Mouse (Mus musculus) heart, adult 2 months (tissue): ENCODE measurements around the gene Gm6676. TPM values are rescaled to one million over a fixed set of nuclear protein-coding genes. Genes with fewer than 3 reads are reported as not detected.
"Not testable (repeated sequence)": the region's sequence is repeated elsewhere in the genome, so short reads cannot be mapped to it uniquely, and the experiment has no call there.

Source experiments
- DNase-seq, 2 experiments: peaks; one replicate each; pipeline ENCODE4 v3.0.0; 2021
- H3K27ac ChIP-seq: fragments of 200-600 bp; 2 replicates; pipeline ENCODE4 v1.8.1; 2022
- H3K27me3 ChIP-seq: fragments of 200-500 bp; 2 replicates; pipeline ENCODE4 v1.6.1; 2012; ENCODE audit warnings: mild to moderate bottlenecking, low read length, inconsistent platforms, mixed read lengths; ENCODE audit not compliant: control insufficient read depth, insufficient read depth
- H3K36me3 ChIP-seq: fragments of 200-500 bp; 2 replicates; pipeline ENCODE4 v1.6.1; 2012; ENCODE audit warnings: low read length, inconsistent platforms; ENCODE audit not compliant: control insufficient read depth, insufficient read depth
- H3K4me1 ChIP-seq: fragments of 200-500 bp; 2 replicates; pipeline ENCODE4 v1.6.1; 2011; ENCODE audit warnings: low read length; ENCODE audit not compliant: control insufficient read depth, insufficient read depth
- H3K4me3 ChIP-seq: fragments of 200-600 bp; 2 replicates; pipeline ENCODE4 v1.8.1; 2022
- H3K79me2 ChIP-seq: fragments of 200-500 bp; replicated peaks from 2 replicates; pipeline ENCODE4 v1.6.1; 2012; ENCODE audit warnings: mild to moderate bottlenecking, inconsistent platforms, low read length, moderate library complexity, mixed read lengths; ENCODE audit not compliant: control insufficient read depth, insufficient read depth
- H3K9ac ChIP-seq: fragments of 200-500 bp; 2 replicates; pipeline ENCODE4 v1.6.1; 2012; ENCODE audit warnings: low read depth, mild to moderate bottlenecking, control low read depth, inconsistent platforms, low read length, mixed read lengths
- WGBS: fragments of 180-500 bp; shearing (Covaris S2); methylation state at CpG from one replicate; pipeline ENCODE4 v1.1.7; 2018; 5-methylcytosine and 5-hydroxymethylcytosine counted together
- intact Hi-C: fragments of 180-260 bp; cut with DNase I; formaldehyde crosslinking; loops from one replicate; pipeline ENCODE4 v1.15.1; 2025
- long read RNA-seq: library from polyadenylated mRNA; stranded (forward); transcript quantifications from one replicate; pipeline ENCODE4 v2.0.0, GENCODE M21; 2021
- polyA plus RNA-seq: library from polyadenylated mRNA; depleted of rRNA; stranded (reverse); fragments of >200 nt; gene quantifications from 2 replicates; pipeline ENCODE4 v1.2.3, GENCODE M21; 2012; rRNA removed
- total RNA-seq, 2 experiments: library from RNA; stranded (reverse); gene quantifications; 2 replicates each; pipeline ENCODE4 v1.2.3; 2021

The Gm6676 gene
- not detected for total RNA-seq
- polyA plus RNA-seq: not detected in 2 replicates
- long read RNA-seq: 0 reads

DNA sequence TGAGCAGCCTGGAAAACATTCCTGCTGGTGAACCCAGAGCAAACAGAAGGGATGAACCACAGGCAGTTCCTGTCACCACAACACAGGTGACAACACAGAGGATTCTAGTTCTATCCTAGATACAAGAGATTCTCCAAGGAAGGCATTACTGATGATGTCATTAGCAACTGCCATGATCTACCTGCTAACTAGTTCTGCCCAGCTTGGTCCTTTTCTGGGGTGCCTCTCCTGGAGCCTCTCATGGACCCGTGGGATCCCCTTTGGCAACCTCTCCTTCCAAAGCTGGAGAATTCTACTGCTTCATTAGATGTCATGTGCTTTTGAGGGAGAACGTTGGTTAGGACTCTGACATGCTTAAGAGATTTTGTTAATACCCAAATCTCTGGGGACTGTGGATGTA, at the start of gene Gm6676:
TSS of gene Gm6676 (minus strand) at position 101 of the 400 bp plus-strand sequence.
- intact Hi-C loops, DNase-seq, H3K36me3 ChIP-seq: not testable (repeated sequence)

DNA sequence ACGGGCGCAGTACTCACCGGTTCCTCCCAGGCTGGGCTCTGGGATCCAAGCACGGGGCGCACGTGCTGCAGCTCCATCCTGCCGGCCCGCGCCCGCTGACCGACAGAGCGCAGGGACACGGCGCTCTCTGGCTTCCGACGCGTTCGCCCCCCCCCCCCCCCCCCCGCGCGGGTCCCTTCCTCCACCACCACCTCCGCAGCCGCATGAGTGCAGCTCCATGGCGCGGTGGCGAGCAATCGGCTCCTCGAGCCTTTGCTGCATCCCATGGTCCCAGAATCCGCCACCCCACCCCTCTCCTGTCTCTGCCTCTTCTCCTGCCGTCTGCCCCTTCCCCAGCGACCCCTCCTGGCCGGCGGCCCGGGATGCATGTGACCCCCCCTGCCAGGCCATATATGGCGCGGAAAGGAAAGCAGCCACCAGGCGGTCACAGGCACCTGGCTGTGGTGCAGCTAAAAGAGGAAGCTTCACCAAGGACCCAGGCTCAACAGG, 49.3 kb upstream of the Gm6676 start, which contains the start of gene Gm3512:
TSS of gene Gm3512 (minus strand) at position 51 of the 489 bp plus-strand sequence.
- no CpG with 5 or more reads among the region's 37 CpGs for WGBS
- H3K27ac ChIP-seq, H3K79me2 ChIP-seq, H3K4me3 ChIP-seq, H3K9ac ChIP-seq, intact Hi-C loops, H3K36me3 ChIP-seq, H3K4me1 ChIP-seq, H3K27me3 ChIP-seq: not testable (repeated sequence)
- peak; percentile 5 to 12 for DNase-seq

More for the DNA sequence above, at the start of gene Gm6676:
- not testable (repeated sequence) for H3K27me3 ChIP-seq, H3K79me2 ChIP-seq, H3K27ac ChIP-seq, H3K9ac ChIP-seq, H3K4me3 ChIP-seq, H3K4me1 ChIP-seq
- WGBS: no CpG with 5 or more reads among the region's 2 CpGs

DNA sequence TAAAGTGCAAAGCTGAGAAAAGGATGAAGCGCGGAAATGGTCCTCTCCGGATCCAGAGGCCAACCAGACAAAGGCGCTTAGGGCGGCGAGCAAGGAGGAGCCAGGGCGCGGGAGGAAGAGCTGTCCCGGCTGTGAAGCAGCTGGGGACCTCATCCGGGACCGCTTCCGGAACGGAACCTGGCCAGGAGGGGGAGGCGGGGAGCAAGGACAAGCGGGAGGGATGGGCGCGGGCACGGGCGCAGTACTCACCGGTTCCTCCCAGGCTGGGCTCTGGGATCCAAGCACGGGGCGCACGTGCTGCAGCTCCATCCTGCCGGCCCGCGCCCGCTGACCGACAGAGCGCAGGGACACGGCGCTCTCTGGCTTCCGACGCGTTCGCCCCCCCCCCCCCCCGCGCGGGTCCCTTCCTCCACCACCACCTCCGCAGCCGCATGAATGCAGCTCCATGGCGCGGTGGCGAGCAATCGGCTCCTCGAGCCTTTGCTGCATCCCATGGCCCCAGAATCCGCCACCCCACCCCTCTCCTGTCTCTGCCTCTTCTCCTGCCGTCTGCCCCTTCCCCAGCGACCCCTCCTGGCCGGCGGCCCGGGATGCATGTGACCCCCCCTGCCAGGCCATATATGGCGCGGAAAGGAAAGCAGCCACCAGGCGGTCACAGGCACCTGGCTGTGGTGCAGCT, 19.9 kb downstream of the Gm6676 start:
- H3K4me3 ChIP-seq, H3K27ac ChIP-seq, H3K36me3 ChIP-seq, H3K27me3 ChIP-seq, intact Hi-C loops, H3K79me2 ChIP-seq, H3K4me1 ChIP-seq: not testable (repeated sequence)
- peak; percentile 2 to 10 for DNase-seq
- 3% methylated on average over 8 of the region's 54 CpGs for WGBS
- peak overlapping the region; percentile 19 for H3K9ac ChIP-seq

DNA sequence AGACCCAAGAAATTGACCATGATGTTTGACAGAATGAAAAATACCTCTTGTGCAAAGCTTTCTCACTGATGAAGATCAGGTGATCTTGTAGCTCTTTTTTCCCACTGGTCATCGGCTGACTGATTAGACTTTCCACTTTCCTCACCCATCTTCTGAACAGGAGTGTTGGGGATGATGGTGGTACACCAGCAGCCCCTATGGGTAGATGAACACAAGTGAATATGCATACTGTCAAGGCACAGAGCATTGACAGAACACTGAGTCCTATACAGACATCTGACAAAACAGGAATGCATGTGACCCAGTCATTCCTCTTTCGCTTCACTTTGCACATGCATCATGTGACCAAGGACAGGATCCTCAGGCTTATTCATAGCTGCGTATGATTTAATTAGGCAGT, 24.7 kb downstream of the Gm6676 start, which contains the start of gene Gm3696:
TSS of gene Gm3696 (minus strand) at position 101 of the 400 bp plus-strand sequence.
- H3K27me3 ChIP-seq, H3K4me1 ChIP-seq, H3K27ac ChIP-seq, H3K36me3 ChIP-seq, H3K9ac ChIP-seq, H3K79me2 ChIP-seq, DNase-seq, H3K4me3 ChIP-seq, intact Hi-C loops: not testable (repeated sequence)
- 56% methylated on average over 1 of the region's 3 CpGs for WGBS

Other genes with a start within 250 kb of the Gm6676 start
- not detected for gene Gm3667, start 235.4 kb downstream of the Gm6676 start, total RNA-seq
- gene Gm3667, start 235.4 kb downstream of the Gm6676 start, polyA plus RNA-seq: 0.25 TPM in 1 of 2 replicates, not detected in the other
- not detected for gene Gm6356, start 151.6 kb downstream of the Gm6676 start, total RNA-seq
- gene Gm6356, start 151.6 kb downstream of the Gm6676 start, polyA plus RNA-seq: not detected in 2 replicates
- not detected for gene Gm10406, start 98.0 kb downstream of the Gm6676 start, total RNA-seq
- 0.33 TPM in 1 of 2 replicates, not detected in the other for gene Gm10406, start 98.0 kb downstream of the Gm6676 start, polyA plus RNA-seq
- not detected for gene Gm3685, start 80.4 kb downstream of the Gm6676 start, total RNA-seq
- gene Gm3685, start 80.4 kb downstream of the Gm6676 start, polyA plus RNA-seq: not detected in 2 replicates
- under 1 TPM in 1 of 2 experiments, not detected in 1; 0.30 TPM for gene Gm3696, start 24.8 kb downstream of the Gm6676 start, total RNA-seq
- gene Gm3696, start 24.8 kb downstream of the Gm6676 start, polyA plus RNA-seq: not detected in 2 replicates
- under 1 TPM in 1 of 2 experiments, not detected in 1; 0.11 TPM for gene Gm3512, start 49.1 kb upstream of the Gm6676 start, total RNA-seq
- gene Gm3512, start 49.1 kb upstream of the Gm6676 start, polyA plus RNA-seq: 0.21 TPM in 1 of 2 replicates, not detected in the other
- not detected for gene Gm16434, start 69.1 kb upstream of the Gm6676 start, total RNA-seq
- not detected in 2 replicates for gene Gm16434, start 69.1 kb upstream of the Gm6676 start, polyA plus RNA-seq
- gene Gm3727, start 139.3 kb upstream of the Gm6676 start, total RNA-seq: not detected
- not detected in 2 replicates for gene Gm3727, start 139.3 kb upstream of the Gm6676 start, polyA plus RNA-seq
- under 1 TPM in 1 of 2 experiments, not detected in 1; 0.16 TPM for gene Gm3739, start 189.6 kb upstream of the Gm6676 start, total RNA-seq
- gene Gm3739, start 189.6 kb upstream of the Gm6676 start, polyA plus RNA-seq: 0.18 TPM in 1 of 2 replicates, not detected in the other
- gene Gm5797, start 207.0 kb upstream of the Gm6676 start, total RNA-seq: not detected
- not detected in 2 replicates for gene Gm5797, start 207.0 kb upstream of the Gm6676 start, polyA plus RNA-seq
- not detected for gene Gm8374, start 239.7 kb upstream of the Gm6676 start, total RNA-seq
- not detected in 2 replicates for gene Gm8374, start 239.7 kb upstream of the Gm6676 start, polyA plus RNA-seq